Mouse (Mus musculus): Measurements from ENCODE around the gene Ifit3b. TPM values are rescaled to one million over a fixed set of nuclear protein-coding genes. Genes with fewer than 3 reads are reported as not detected.
"Not testable (repeated sequence)": the region's sequence is repeated elsewhere in the genome, so short reads cannot be mapped to it uniquely, and the experiment has no call there.

Gene Ifit3b
- total and polyA plus RNA-seq, 3 experiments = not detected

GRCm38 (mm10) chr19:34593456-34593855, 14.3 kb upstream of the Ifit3b start:
- dilution Hi-C loops (cut with MboI; ENCODE audit: extremely low pct_ligation_motif_present, extremely low pct_unique_long_range_greater_than_20kb, low sequenced_read_pairs) = no loop called here
- Histone ChIP-seq H3K9me3 (replicated peaks; ENCODE audit: low read length) (no peaks in the 10 kb centered on the region), H3K4me2 (ENCODE audit: insufficient read depth, low read depth, poor library complexity, severe bottlenecking) (no peak overlapping the region), H3K79me2 (replicated peaks; ENCODE audit: control insufficient read depth, extremely low read depth, insufficient read depth, poor library complexity, severe bottlenecking) (no peaks in the 10 kb centered on the region), H3K4me3 (replicated peaks in 1 of 3; ENCODE audit: low read depth in 2 of 3, low read length in 2 of 3, poor library complexity in 1 of 3) (no peak overlapping the region), H3K27ac (ENCODE audit: insufficient read depth, low read depth) (no peak overlapping the region), H3K4me1 (ENCODE audit: control insufficient read depth in 1 of 2, insufficient read depth in 2 of 2) (no peaks in the 10 kb centered on the region), H3K27me3 (replicated peaks) (no peaks in the 10 kb centered on the region), H3K36me3 (replicated peaks in 1 of 2; ENCODE audit: control insufficient read depth in 1 of 2, insufficient read depth in 1 of 2, low read length in 1 of 2) (no peaks in the 10 kb centered on the region), H3K9ac (ENCODE audit: insufficient read depth, low read depth) (no peak overlapping the region)
- TF ChIP-seq IRF4 (IDR thresholded peaks at IDR 0.05; ENCODE audit: low read depth, low read length) = no peak
- TF ChIP-seq KAT2A (IDR thresholded peaks at IDR 0.05; ENCODE audit: insufficient replicate concordance, low read length) = no peak
- TF ChIP-seq SIN3A (IDR thresholded peaks at IDR 0.05; ENCODE audit: low read length) = no peak
- TF ChIP-seq MEF2A (IDR thresholded peaks at IDR 0.05; ENCODE audit: borderline replicate concordance, low read depth, low read length) = no peak
- no peak for TF ChIP-seq ZMIZ1 (IDR thresholded peaks at IDR 0.05; ENCODE audit: low read depth, low read length)
- TF ChIP-seq SMC3 (IDR thresholded peaks at IDR 0.05; ENCODE audit: low read depth, low read length) = no peak
- no peak for TF ChIP-seq MAZ (IDR thresholded peaks at IDR 0.05; ENCODE audit: low read depth, low read length)
- in situ Hi-C loops (cut with MboI; ENCODE audit: low pct_ligation_motif_present, low pct_unique_long_range_greater_than_20kb, low sequenced_read_pairs) = no loop called here
- DNase-seq (ENCODE audit: extremely low read depth) = no peak

GRCm38 (mm10) chr19:34594523-34594922, 13.2 kb upstream of the Ifit3b start:
- H3K4me2 ChIP-seq (ENCODE audit: insufficient read depth, low read depth, poor library complexity, severe bottlenecking); DNase-seq (ENCODE audit: extremely low read depth); H3K9ac ChIP-seq (ENCODE audit: insufficient read depth, low read depth); H3K27ac ChIP-seq (ENCODE audit: insufficient read depth, low read depth); H3K4me3 ChIP-seq (replicated peaks in 1 of 3; ENCODE audit: low read depth in 2 of 3, low read length in 2 of 3, poor library complexity in 1 of 3); in situ Hi-C loops (cut with MboI; ENCODE audit: low pct_ligation_motif_present, low pct_unique_long_range_greater_than_20kb, low sequenced_read_pairs); H3K9me3 ChIP-seq (replicated peaks; ENCODE audit: low read length); dilution Hi-C loops (cut with MboI; ENCODE audit: extremely low pct_ligation_motif_present, extremely low pct_unique_long_range_greater_than_20kb, low sequenced_read_pairs); H3K36me3 ChIP-seq (replicated peaks in 1 of 2; ENCODE audit: control insufficient read depth in 1 of 2, insufficient read depth in 1 of 2, low read length in 1 of 2); H3K27me3 ChIP-seq (replicated peaks); H3K4me1 ChIP-seq (ENCODE audit: control insufficient read depth in 1 of 2, insufficient read depth in 2 of 2); H3K79me2 ChIP-seq (replicated peaks; ENCODE audit: control insufficient read depth, extremely low read depth, insufficient read depth, poor library complexity, severe bottlenecking): not testable (repeated sequence)

- in situ Hi-C loops (cut with MboI; ENCODE audit: low pct_ligation_motif_present, low pct_unique_long_range_greater_than_20kb, low sequenced_read_pairs) = no loop called here
- no peak overlapping the region for H3K4me2 ChIP-seq (ENCODE audit: insufficient read depth, low read depth, poor library complexity, severe bottlenecking)
- peaks cover 0 to 1% of the 10 kb centered on the region in 2 experiments; a peak in 2 of 4 replicates for H3K4me1 ChIP-seq (ENCODE audit: control insufficient read depth in 1 of 2, insufficient read depth in 2 of 2)
- dilution Hi-C loops (cut with MboI; ENCODE audit: extremely low pct_ligation_motif_present, extremely low pct_unique_long_range_greater_than_20kb, low sequenced_read_pairs) = no loop called here
- DNase-seq (ENCODE audit: extremely low read depth) = no peak
- H3K36me3 ChIP-seq (replicated peaks in 1 of 2; ENCODE audit: control insufficient read depth in 1 of 2, insufficient read depth in 1 of 2, low read length in 1 of 2) = no peaks in the 10 kb centered on the region
- H3K79me2 ChIP-seq (replicated peaks; ENCODE audit: control insufficient read depth, extremely low read depth, insufficient read depth, poor library complexity, severe bottlenecking) = no peaks in the 10 kb centered on the region
- no peak for TF ChIP-seq GABPA (IDR thresholded peaks at IDR 0.05; ENCODE audit: insufficient replicate concordance, low read depth, low read length)
- no peak overlapping the region for H3K4me3 ChIP-seq (replicated peaks in 1 of 3; ENCODE audit: low read depth in 2 of 3, low read length in 2 of 3, poor library complexity in 1 of 3)
- H3K9me3 ChIP-seq (replicated peaks; ENCODE audit: low read length) = no peaks in the 10 kb centered on the region
- H3K27ac ChIP-seq (ENCODE audit: insufficient read depth, low read depth) = no peak overlapping the region
- H3K9ac ChIP-seq (ENCODE audit: insufficient read depth, low read depth) = no peak overlapping the region
- H3K27me3 ChIP-seq (replicated peaks) = no peaks in the 10 kb centered on the region
These were observed 11.0 kb upstream of the Ifit3b start for GRCm38 (mm10) chr19:34596811-34597210.

All from CH12.LX (cell line).